Mouse (Mus musculus): ENCODE measurements at regions not wholly inside any gene's neighbourhood (a gene's known extent, or its start where the extent isn't known, plus 50 kb on each side); places are given as distances from the start of the nearest gene placed in this dataset.

DNA sequence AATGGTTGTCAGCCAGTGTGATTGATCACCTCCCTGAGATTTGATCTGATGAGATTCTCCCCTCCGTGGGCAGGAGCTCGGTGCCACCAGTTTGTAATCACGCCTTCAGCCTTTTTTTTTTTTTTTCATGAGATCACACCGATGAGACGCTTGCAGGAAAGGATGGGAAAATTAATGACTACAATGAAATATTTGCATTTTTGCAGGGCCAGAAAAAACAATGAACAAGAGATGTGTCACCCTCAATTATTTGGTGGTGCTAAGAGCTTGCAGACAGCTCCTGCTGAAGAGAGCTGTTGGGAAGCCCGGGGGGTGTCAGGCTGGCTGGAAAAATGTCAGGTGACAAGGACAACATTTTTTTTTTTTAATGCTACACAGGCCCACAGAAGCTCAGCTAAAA is 227.6 kb upstream of the Irx3 start:
- H3K27ac ChIP-seq (ENCODE audit: low read depth), result no peak overlapping the region
- no peak overlapping the region for H3K4me2 ChIP-seq (ENCODE audit: low read depth, low read length)
- H3K9ac ChIP-seq (replicated peaks), result no peak overlapping the region
- H3K4me1 ChIP-seq (ENCODE audit: insufficient read depth), result 0 out of 2 replicates have a peak, but pooled peaks cover 2% of the 10 kb centered on the region
- TF ChIP-seq EP300 (IDR thresholded peaks at IDR 0.05; ENCODE audit: low read depth) (no peak), CTCF (IDR thresholded peaks at IDR 0.05; ENCODE audit: low read depth) (no peak)
- 43% methylated on average over 6 of the region's 6 CpGs for WGBS (ENCODE audit: insufficient replicate concordance)
- ATAC-seq (no peak), DNase-seq (no peak)
- peaks cover 10% of the 10 kb centered on the region; the same call in 1 of the 2 replicates for H3K27me3 ChIP-seq (ENCODE audit: insufficient read depth, low read length)
- H3K9me3 ChIP-seq (ENCODE audit: low read length), result no peaks in the 10 kb centered on the region
- no peaks in the 10 kb centered on the region for H3K36me3 ChIP-seq (replicated peaks; ENCODE audit: insufficient read depth, low read length)
- no peak overlapping the region for H3K4me3 ChIP-seq (ENCODE audit: low read depth, low read length)

- no peak overlapping the region for H3K4me3 ChIP-seq (ENCODE audit: low read depth, low read length)
- DNase-seq (no peak), ATAC-seq (0 out of 2 replicates have a peak, but pooled peaks have one; percentile 33)
Observed at GRCm38 (mm10) chr8:92028308-92028707, 226.4 kb upstream of the Irx3 start.

DNA sequence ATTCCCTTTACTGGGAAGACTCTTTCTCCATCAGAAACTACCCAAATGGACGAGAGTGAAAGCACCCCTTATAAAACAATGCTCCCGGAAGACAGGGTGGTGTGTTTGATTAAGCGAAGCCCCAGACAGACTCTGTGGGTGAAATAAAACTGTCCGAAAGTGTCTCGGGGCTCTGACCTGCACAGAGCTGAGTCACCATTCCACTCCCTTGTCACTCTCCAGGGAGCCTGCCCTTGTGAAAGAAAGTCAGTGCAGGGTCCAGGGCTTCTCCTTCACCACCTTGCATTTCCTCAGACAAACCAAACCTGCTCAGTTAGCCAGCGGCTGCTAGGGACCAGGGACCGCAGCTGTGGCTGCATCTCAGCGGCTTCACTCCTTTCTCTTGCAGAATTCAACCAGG is 222.3 kb upstream of the Irx3 start:
- Histone ChIP-seq H3K4me2 (ENCODE audit: low read depth, low read length) (no peak overlapping the region), H3K9me3 (ENCODE audit: low read length) (no peaks in the 10 kb centered on the region), H3K27ac (ENCODE audit: low read depth) (no peak overlapping the region), H3K36me3 (replicated peaks; ENCODE audit: insufficient read depth, low read length) (no peaks in the 10 kb centered on the region), H3K27me3 (ENCODE audit: insufficient read depth, low read length) (peaks cover 9% of the 10 kb centered on the region; the same call in 1 of the 2 replicates), H3K4me3 (ENCODE audit: low read depth, low read length) (no peak overlapping the region), H3K4me1 (ENCODE audit: insufficient read depth) (0 out of 2 replicates have a peak, but pooled peaks cover 2% of the 10 kb centered on the region), H3K9ac (replicated peaks) (no peak overlapping the region)
- ATAC-seq, result no peak
- DNase-seq, result no peak
- 23% methylated on average over 8 of the region's 8 CpGs for WGBS (ENCODE audit: insufficient replicate concordance)
- TF ChIP-seq CTCF (IDR thresholded peaks at IDR 0.05; ENCODE audit: low read depth), result no peak
- no peak for TF ChIP-seq EP300 (IDR thresholded peaks at IDR 0.05; ENCODE audit: low read depth)

More at GRCm38 (mm10) chr8:92028308-92028707, 226.4 kb upstream of the Irx3 start:
- Histone ChIP-seq H3K9ac (replicated peaks) (no peak overlapping the region), H3K4me2 (ENCODE audit: low read depth, low read length) (no peak overlapping the region), H3K4me1 (ENCODE audit: insufficient read depth) (0 out of 2 replicates have a peak, but pooled peaks cover 2% of the 10 kb centered on the region), H3K27me3 (ENCODE audit: insufficient read depth, low read length) (peaks cover 10% of the 10 kb centered on the region; the same call in 1 of the 2 replicates), H3K27ac (ENCODE audit: low read depth) (no peak overlapping the region), H3K36me3 (replicated peaks; ENCODE audit: insufficient read depth, low read length) (no peaks in the 10 kb centered on the region), H3K9me3 (ENCODE audit: low read length) (no peaks in the 10 kb centered on the region)
- TF ChIP-seq CTCF (IDR thresholded peaks at IDR 0.05; ENCODE audit: low read depth) (no peak), EP300 (IDR thresholded peaks at IDR 0.05; ENCODE audit: low read depth) (peak; percentile 55)
- 12% methylated on average over 6 of the region's 6 CpGs for WGBS (ENCODE audit: insufficient replicate concordance)

GRCm38 (mm10) chr8:92021521-92021920 is 219.7 kb upstream of the Irx3 start:
- WGBS (ENCODE audit: insufficient replicate concordance), result 65% methylated on average over 3 of the region's 3 CpGs
- TF ChIP-seq CTCF (IDR thresholded peaks at IDR 0.05; ENCODE audit: low read depth) (no peak), EP300 (IDR thresholded peaks at IDR 0.05; ENCODE audit: low read depth) (no peak)

GRCm38 (mm10) chr8:92014704-92015103 is 212.8 kb upstream of the Irx3 start:
- Histone ChIP-seq H3K36me3 (replicated peaks; ENCODE audit: insufficient read depth, low read length) (no peaks in the 10 kb centered on the region), H3K9ac (replicated peaks) (no peak overlapping the region), H3K4me2 (ENCODE audit: low read depth, low read length) (no peak overlapping the region), H3K9me3 (ENCODE audit: low read length) (no peaks in the 10 kb centered on the region), H3K4me3 (ENCODE audit: low read depth, low read length) (no peak overlapping the region), H3K27ac (ENCODE audit: low read depth) (no peak overlapping the region), H3K4me1 (ENCODE audit: insufficient read depth) (no peaks in the 10 kb centered on the region), H3K27me3 (ENCODE audit: insufficient read depth, low read length) (no peaks in the 10 kb centered on the region)
- no peak for DNase-seq
- TF ChIP-seq EP300 (IDR thresholded peaks at IDR 0.05; ENCODE audit: low read depth) (peak; percentile 85), CTCF (IDR thresholded peaks at IDR 0.05; ENCODE audit: low read depth) (no peak)
- peak; percentile 89 for ATAC-seq
- 53% methylated on average over 4 of the region's 4 CpGs for WGBS (ENCODE audit: insufficient replicate concordance)

More at GRCm38 (mm10) chr8:92021521-92021920, 219.7 kb upstream of the Irx3 start:
- Histone ChIP-seq H3K27me3 (ENCODE audit: insufficient read depth, low read length) (0 out of 2 replicates have a peak, but pooled peaks cover 2% of the 10 kb centered on the region), H3K27ac (ENCODE audit: low read depth) (no peak overlapping the region), H3K4me3 (ENCODE audit: low read depth, low read length) (no peak overlapping the region), H3K36me3 (replicated peaks; ENCODE audit: insufficient read depth, low read length) (no peaks in the 10 kb centered on the region), H3K9ac (replicated peaks) (no peak overlapping the region), H3K9me3 (ENCODE audit: low read length) (no peaks in the 10 kb centered on the region), H3K4me2 (ENCODE audit: low read depth, low read length) (no peak overlapping the region), H3K4me1 (ENCODE audit: insufficient read depth) (no peaks in the 10 kb centered on the region)
- no peak for DNase-seq
- no peak for ATAC-seq

DNA sequence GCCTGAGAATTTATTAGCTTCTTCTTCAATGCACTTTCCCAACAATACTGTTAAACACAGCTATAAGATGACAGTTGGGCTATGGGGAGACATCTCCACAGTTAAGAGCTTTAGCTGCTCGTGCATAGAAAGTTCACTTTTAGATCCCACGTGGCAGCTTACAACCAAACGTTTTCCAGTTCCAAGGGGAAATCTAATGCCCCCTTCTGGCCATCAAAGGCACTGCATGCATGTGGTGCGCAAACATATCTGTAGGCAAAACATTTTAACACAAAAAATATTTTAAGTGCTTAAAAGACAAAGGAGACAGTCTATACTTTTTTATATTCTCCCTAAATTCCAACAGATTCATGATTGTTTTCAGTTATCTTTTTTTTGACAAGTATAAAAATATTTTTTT is 211.3 kb upstream of the Irx3 start:
- Histone ChIP-seq H3K36me3 (replicated peaks; ENCODE audit: insufficient read depth, low read length) (no peaks in the 10 kb centered on the region), H3K27me3 (ENCODE audit: insufficient read depth, low read length) (no peaks in the 10 kb centered on the region), H3K4me3 (ENCODE audit: low read depth, low read length) (no peak overlapping the region), H3K4me1 (ENCODE audit: insufficient read depth) (no peaks in the 10 kb centered on the region), H3K27ac (ENCODE audit: low read depth) (no peak overlapping the region), H3K9me3 (ENCODE audit: low read length) (no peaks in the 10 kb centered on the region), H3K4me2 (ENCODE audit: low read depth, low read length) (no peak overlapping the region), H3K9ac (replicated peaks) (no peak overlapping the region)
- 50% methylated on average over 4 of the region's 4 CpGs for WGBS (ENCODE audit: insufficient replicate concordance)
- no peak for DNase-seq
- no peak for ATAC-seq
- TF ChIP-seq EP300 (IDR thresholded peaks at IDR 0.05; ENCODE audit: low read depth) (no peak), CTCF (IDR thresholded peaks at IDR 0.05; ENCODE audit: low read depth) (peak; percentile 61)

Measured in liver, postnatal 0 days (tissue).